Mouse (Mus musculus) liver, embryonic 12.5 days (tissue): ENCODE results near the gene Apela. TPM values are rescaled to one million over a fixed set of nuclear protein-coding genes. Genes with fewer than 3 reads are reported as not detected.

Source experiments
- ATAC-seq: fragments of 200-750 bp; cut with Nextera tagmentation; 2 replicates; pipeline ENCODE4 v1.8.0; 2017; ENCODE audit warnings: moderate number of reproducible peaks, mild to moderate bottlenecking, moderate library complexity
- H3K27ac ChIP-seq: fragments of 300-500 bp; sonication (generic); 2 replicates; pipeline ENCODE4 v1.5.1; 2016; ENCODE audit warnings: mild to moderate bottlenecking
- H3K27me3 ChIP-seq: fragments of 300-500 bp; sonication (generic); replicated peaks from 2 replicates; pipeline ENCODE4 v1.6.1; 2016; ENCODE audit warnings: mild to moderate bottlenecking, moderate library complexity
- H3K36me3 ChIP-seq: fragments of 300-500 bp; sonication (generic); 2 replicates; pipeline ENCODE4 v1.6.1; 2016; ENCODE audit warnings: mild to moderate bottlenecking, moderate library complexity
- H3K4me1 ChIP-seq: fragments of 300-500 bp; sonication (generic); 2 replicates; pipeline ENCODE4 v1.6.1; 2016
- H3K4me2 ChIP-seq: fragments of 300-500 bp; sonication (generic); 2 replicates; pipeline ENCODE4 v1.6.1; 2016; ENCODE audit warnings: mild to moderate bottlenecking, moderate library complexity
- H3K4me3 ChIP-seq: fragments of 300-500 bp; sonication (generic); 2 replicates; pipeline ENCODE4 v1.5.1; 2016; ENCODE audit warnings: mild to moderate bottlenecking, moderate library complexity
- H3K9ac ChIP-seq: fragments of 300-500 bp; sonication (generic); 2 replicates; pipeline ENCODE4 v1.6.1; 2016; ENCODE audit warnings: mild to moderate bottlenecking, moderate library complexity
- H3K9me3 ChIP-seq: fragments of 300-500 bp; sonication (generic); replicated peaks from 2 replicates; pipeline ENCODE4 v1.6.1; 2016; ENCODE audit warnings: mild to moderate bottlenecking, moderate library complexity
- WGBS: fragments of 180-500 bp; shearing (Covaris S2); methylation state at CpG from one replicate; pipeline ENCODE4 v1.1.7; 2016; ENCODE audit not compliant: insufficient replicate concordance; 5-methylcytosine and 5-hydroxymethylcytosine counted together
- polyA plus RNA-seq: library from polyadenylated mRNA; unstranded; fragments of >200 nt; fragmentation: Nextera tagmentation; extraction: Ambion mirVana; gene quantifications from 2 replicates; pipeline ENCODE4 v1.2.1, GENCODE M21; 2016

Gene Apela
- 0.74 and 0.88 TPM in 2 replicates for polyA plus RNA-seq

- Histone ChIP-seq H3K4me1 (no peaks in the 10 kb centered on the region), H3K27me3 (peaks cover 14% of the 10 kb centered on the region), H3K4me2 (peak within 1 kb of the TSS; percentile 43), H3K9me3 (no peaks in the 10 kb centered on the region), H3K4me3 (peak within 1 kb of the TSS; percentile 14; the same call in 1 of the 2 replicates), H3K9ac (no peak within 1 kb of the TSS), H3K27ac (no peak within 1 kb of the TSS), H3K36me3 (no peaks in the 10 kb centered on the region)
- 2% methylated on average over 8 of the region's 8 CpGs for WGBS
- ATAC-seq, result peak; percentile 73
Observed at GRCm38 (mm10) chr8:65037117-65037533, at the start of gene Apela. Gene Apela, minus strand, starts transcription at chr8:65037336.

GRCm38 (mm10) chr8:65085680-65086079 is 48.5 kb upstream of the Apela start:
- no peak overlapping the region for H3K27ac ChIP-seq
- no peaks in the 10 kb centered on the region for H3K36me3 ChIP-seq
- ATAC-seq, result no peak
- H3K9ac ChIP-seq, result no peak overlapping the region
- no peak overlapping the region for H3K4me2 ChIP-seq
- no peaks in the 10 kb centered on the region for H3K4me1 ChIP-seq
- H3K4me3 ChIP-seq, result no peak overlapping the region
- H3K27me3 ChIP-seq, result no peaks in the 10 kb centered on the region
- WGBS, result 62% methylated on average over 2 of the region's 2 CpGs
- H3K9me3 ChIP-seq, result no peaks in the 10 kb centered on the region

DNA sequence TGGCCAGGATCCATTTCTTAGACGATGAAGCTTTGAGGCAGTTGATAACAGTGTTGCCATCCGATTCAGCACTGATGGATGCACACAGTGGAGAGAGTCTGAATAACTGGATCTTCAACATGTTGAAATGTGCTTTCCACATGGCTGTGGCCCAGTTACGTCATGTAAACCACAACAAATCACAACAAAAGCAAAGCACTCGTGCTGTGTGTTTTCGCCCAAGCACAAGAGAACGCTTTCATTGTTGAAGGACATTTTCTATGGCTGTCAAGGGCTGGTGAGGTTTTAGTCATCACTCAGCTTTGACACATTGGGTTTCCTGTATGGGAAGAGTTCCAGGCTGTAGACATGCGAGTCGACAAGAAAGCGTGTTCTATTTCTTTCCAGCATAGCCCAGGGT is 43.6 kb upstream of the Apela start:
- Histone ChIP-seq H3K4me2 (no peak overlapping the region), H3K9ac (no peak overlapping the region), H3K4me1 (no peaks in the 10 kb centered on the region), H3K27me3 (no peaks in the 10 kb centered on the region), H3K36me3 (no peaks in the 10 kb centered on the region), H3K9me3 (no peaks in the 10 kb centered on the region), H3K27ac (no peak overlapping the region), H3K4me3 (no peak overlapping the region)
- WGBS, result 56% methylated on average over 9 of the region's 9 CpGs
- ATAC-seq, result no peak

DNA sequence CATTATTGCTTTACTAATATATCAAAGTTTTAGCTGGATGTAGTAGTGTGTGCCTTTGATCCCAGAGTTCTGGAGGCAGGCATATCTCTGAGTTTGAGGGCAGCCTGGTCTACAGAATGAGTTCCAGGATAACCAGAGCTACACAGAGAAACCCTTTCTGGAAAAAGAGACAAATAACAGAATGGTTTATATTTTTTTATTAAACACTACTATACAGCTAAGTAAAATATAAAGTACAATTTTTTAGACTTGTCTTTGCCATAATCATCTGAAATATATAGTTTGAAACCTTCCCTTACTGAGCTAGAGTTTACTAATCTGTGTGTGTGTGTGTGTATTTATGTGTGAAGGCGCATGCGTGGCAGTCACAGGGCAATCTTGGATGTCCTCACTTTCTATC is 37.6 kb upstream of the Apela start, which contains the start of gene Gm10663:
Gm10663 (plus strand) TSS at position 301 of the 400 bp plus-strand sequence.
- H3K4me3 ChIP-seq, result no peak within 1 kb of the TSS
- H3K27ac ChIP-seq, result no peak within 1 kb of the TSS
- H3K9me3 ChIP-seq, result no peaks in the 10 kb centered on the region
- 76% methylated on average over 2 of the region's 2 CpGs for WGBS
- H3K27me3 ChIP-seq, result no peaks in the 10 kb centered on the region
- no peak for ATAC-seq
- no peak within 1 kb of the TSS for H3K9ac ChIP-seq
- H3K4me1 ChIP-seq, result no peaks in the 10 kb centered on the region
- H3K36me3 ChIP-seq, result no peaks in the 10 kb centered on the region
- no peak within 1 kb of the TSS for H3K4me2 ChIP-seq

DNA sequence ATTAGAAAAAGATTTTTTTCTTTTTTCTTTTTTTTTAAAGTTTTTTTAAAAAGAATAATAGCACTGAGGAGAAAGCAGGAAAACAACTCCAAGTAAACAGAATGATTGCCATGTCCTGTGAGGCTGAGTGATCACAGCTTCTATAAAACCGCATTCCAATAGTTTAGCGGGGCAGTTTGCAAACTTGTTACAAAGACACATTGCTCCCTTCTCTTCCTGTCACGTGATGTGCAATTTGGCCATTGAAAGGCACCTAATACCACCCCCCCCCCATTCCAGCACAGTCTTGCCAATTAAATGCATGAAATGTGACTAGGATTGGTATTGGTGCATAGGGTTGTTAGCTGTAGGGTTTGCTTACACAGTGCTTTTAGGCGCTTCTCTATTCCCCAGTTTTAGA is 33.9 kb upstream of the Apela start:
- H3K9me3 ChIP-seq, result no peaks in the 10 kb centered on the region
- no peak overlapping the region for H3K27ac ChIP-seq
- no peaks in the 10 kb centered on the region for H3K36me3 ChIP-seq
- H3K4me1 ChIP-seq, result no peaks in the 10 kb centered on the region
- no peak overlapping the region for H3K9ac ChIP-seq
- H3K4me2 ChIP-seq, result no peak overlapping the region
- no peak for ATAC-seq
- H3K4me3 ChIP-seq, result no peak overlapping the region
- WGBS, result 68% methylated on average over 4 of the region's 4 CpGs
- no peaks in the 10 kb centered on the region for H3K27me3 ChIP-seq

GRCm38 (mm10) chr8:65068473-65068819 is 31.3 kb upstream of the Apela start:
- WGBS, result 73% methylated on average over 4 of the region's 4 CpGs
- Histone ChIP-seq H3K4me1 (no peaks in the 10 kb centered on the region), H3K27me3 (no peaks in the 10 kb centered on the region), H3K9me3 (no peaks in the 10 kb centered on the region), H3K9ac (no peak overlapping the region), H3K4me3 (no peak overlapping the region), H3K27ac (no peak overlapping the region), H3K4me2 (no peak overlapping the region), H3K36me3 (no peaks in the 10 kb centered on the region)
- no peak for ATAC-seq

- ATAC-seq, result no peak
- no peak overlapping the region for H3K4me3 ChIP-seq
- WGBS, result 56% methylated on average over 10 of the region's 10 CpGs
- H3K4me1 ChIP-seq, result no peaks in the 10 kb centered on the region
- no peaks in the 10 kb centered on the region for H3K9me3 ChIP-seq
- H3K9ac ChIP-seq, result no peak overlapping the region
- H3K36me3 ChIP-seq, result no peaks in the 10 kb centered on the region
- H3K27ac ChIP-seq, result no peak overlapping the region
- no peaks in the 10 kb centered on the region for H3K27me3 ChIP-seq
- H3K4me2 ChIP-seq, result no peak overlapping the region
Observed at GRCm38 (mm10) chr8:65067694-65068472, 30.7 kb upstream of the Apela start.

- no peaks in the 10 kb centered on the region for H3K27me3 ChIP-seq
- H3K36me3 ChIP-seq, result no peaks in the 10 kb centered on the region
- no peak overlapping the region for H3K4me3 ChIP-seq
- no peak overlapping the region for H3K27ac ChIP-seq
- ATAC-seq, result no peak
- H3K9me3 ChIP-seq, result no peaks in the 10 kb centered on the region
- 77% methylated on average over 4 of the region's 4 CpGs for WGBS
- H3K9ac ChIP-seq, result no peak overlapping the region
- no peaks in the 10 kb centered on the region for H3K4me1 ChIP-seq
- H3K4me2 ChIP-seq, result no peak overlapping the region
Observed at GRCm38 (mm10) chr8:65067031-65067430, 29.9 kb upstream of the Apela start.

DNA sequence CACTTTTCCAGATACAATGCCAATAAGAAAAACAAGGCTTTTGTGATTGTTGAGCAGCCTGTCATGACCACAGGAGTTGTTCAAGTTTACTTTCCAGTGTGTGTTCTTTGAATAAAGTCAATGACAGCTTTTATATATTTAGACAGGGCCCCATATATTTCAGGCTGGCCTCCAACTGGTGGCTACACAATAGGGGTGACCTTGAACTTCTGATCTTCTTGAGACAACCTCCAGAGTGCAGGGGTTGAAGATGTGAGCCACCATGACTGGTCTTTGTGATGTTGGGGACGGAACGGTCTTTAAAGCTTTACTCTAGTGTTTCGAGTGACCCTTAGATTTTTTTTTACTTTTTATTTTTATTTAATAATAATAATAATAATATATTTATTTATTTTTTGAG is 28.5 kb upstream of the Apela start:
- 90% methylated on average over 3 of the region's 3 CpGs for WGBS
- H3K27me3 ChIP-seq, result no peaks in the 10 kb centered on the region
- ATAC-seq, result no peak

DNA sequence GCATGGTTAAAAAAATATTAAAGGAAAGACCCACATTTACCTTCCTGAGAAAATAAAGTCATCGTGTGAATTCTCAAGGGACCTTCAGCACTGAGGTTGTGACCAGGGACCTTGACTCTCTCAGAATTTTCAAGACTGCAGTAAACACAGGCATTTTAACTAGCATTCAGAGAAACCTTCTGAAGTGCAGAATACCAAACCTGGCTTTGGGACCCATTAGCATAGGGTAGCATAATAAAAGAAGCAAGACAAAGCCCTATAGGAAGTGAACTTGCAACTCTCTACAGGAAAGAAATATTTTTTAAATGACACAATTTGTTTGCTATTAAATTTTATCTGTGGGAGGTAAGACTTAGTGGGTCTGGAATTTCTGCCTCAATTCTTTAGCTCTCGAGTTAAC is 26.9 kb upstream of the Apela start:
- Histone ChIP-seq H3K9me3 (no peaks in the 10 kb centered on the region), H3K9ac (no peak overlapping the region), H3K4me2 (no peak overlapping the region), H3K27me3 (no peaks in the 10 kb centered on the region), H3K4me1 (no peaks in the 10 kb centered on the region), H3K27ac (no peak overlapping the region), H3K36me3 (no peaks in the 10 kb centered on the region), H3K4me3 (no peak overlapping the region)
- ATAC-seq, result no peak
- WGBS, result 46% methylated on average over 2 of the region's 2 CpGs

More for the DNA sequence above, 28.5 kb upstream of the Apela start:
- H3K9ac ChIP-seq, result no peak overlapping the region
- H3K4me3 ChIP-seq, result no peak overlapping the region
- no peaks in the 10 kb centered on the region for H3K4me1 ChIP-seq
- no peaks in the 10 kb centered on the region for H3K36me3 ChIP-seq
- no peak overlapping the region for H3K27ac ChIP-seq
- no peaks in the 10 kb centered on the region for H3K9me3 ChIP-seq
- H3K4me2 ChIP-seq, result no peak overlapping the region

- Histone ChIP-seq H3K4me3 (no peak overlapping the region), H3K9me3 (no peaks in the 10 kb centered on the region), H3K36me3 (no peaks in the 10 kb centered on the region), H3K27ac (no peak overlapping the region), H3K9ac (no peak overlapping the region), H3K4me2 (no peak overlapping the region), H3K27me3 (no peaks in the 10 kb centered on the region), H3K4me1 (no peaks in the 10 kb centered on the region)
- ATAC-seq, result no peak
- WGBS, result 66% methylated on average over 4 of the region's 4 CpGs
Observed at GRCm38 (mm10) chr8:65062195-65062594, 25.1 kb upstream of the Apela start.

GRCm38 (mm10) chr8:65056722-65057121 is 19.6 kb upstream of the Apela start:
- H3K9me3 ChIP-seq, result no peaks in the 10 kb centered on the region
- no peak overlapping the region for H3K4me2 ChIP-seq
- WGBS, result 72% methylated on average over 4 of the region's 4 CpGs
- no peak for ATAC-seq
- no peak overlapping the region for H3K4me3 ChIP-seq
- no peaks in the 10 kb centered on the region for H3K4me1 ChIP-seq
- no peak overlapping the region for H3K27ac ChIP-seq
- H3K9ac ChIP-seq, result no peak overlapping the region
- no peaks in the 10 kb centered on the region for H3K36me3 ChIP-seq
- no peaks in the 10 kb centered on the region for H3K27me3 ChIP-seq

DNA sequence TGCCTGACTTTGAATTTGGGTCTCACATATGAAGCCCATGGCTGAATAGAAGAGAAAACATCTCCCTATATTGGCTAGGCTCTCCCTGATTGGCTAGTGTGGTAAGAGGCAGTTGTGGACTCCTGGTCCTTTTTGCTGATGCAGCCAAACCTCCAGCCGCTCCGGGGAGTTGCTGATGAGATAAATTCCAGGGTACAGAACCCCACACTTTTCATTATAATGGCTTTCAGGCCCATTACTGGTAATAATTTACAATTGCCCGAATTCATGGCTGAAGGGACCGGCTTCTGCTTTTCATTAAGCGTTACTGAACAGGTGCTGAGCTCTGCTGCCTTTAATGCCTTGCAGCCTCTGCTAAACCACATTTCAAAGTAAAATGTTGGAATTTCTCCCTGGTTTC is 16.8 kb upstream of the Apela start:
- H3K9me3 ChIP-seq, result no peaks in the 10 kb centered on the region
- ATAC-seq, result no peak
- H3K4me2 ChIP-seq, result no peak overlapping the region
- no peaks in the 10 kb centered on the region for H3K27me3 ChIP-seq
- no peaks in the 10 kb centered on the region for H3K4me1 ChIP-seq
- H3K27ac ChIP-seq, result no peak overlapping the region
- 65% methylated on average over 5 of the region's 5 CpGs for whole genome bisulfite sequencing
- H3K36me3 ChIP-seq, result no peaks in the 10 kb centered on the region
- H3K9ac ChIP-seq, result no peak overlapping the region
- H3K4me3 ChIP-seq, result no peak overlapping the region
